Mouse (Mus musculus) erythroblast, embryonic 14.5 days (primary cell): ENCODE results near the gene Bcas3.

Experiments used
- GATA1 ChIP-seq: IDR thresholded peaks from 2 replicates; pipeline ENCODE4 v1.6.1; 2012; ENCODE audit warnings: low read length, inconsistent platforms, mixed read lengths
- TAL1 ChIP-seq: IDR thresholded peaks from 3 replicates; pipeline ENCODE4 v1.6.1; 2012; ENCODE audit warnings: low read length, inconsistent platforms, mixed read lengths

DNA sequence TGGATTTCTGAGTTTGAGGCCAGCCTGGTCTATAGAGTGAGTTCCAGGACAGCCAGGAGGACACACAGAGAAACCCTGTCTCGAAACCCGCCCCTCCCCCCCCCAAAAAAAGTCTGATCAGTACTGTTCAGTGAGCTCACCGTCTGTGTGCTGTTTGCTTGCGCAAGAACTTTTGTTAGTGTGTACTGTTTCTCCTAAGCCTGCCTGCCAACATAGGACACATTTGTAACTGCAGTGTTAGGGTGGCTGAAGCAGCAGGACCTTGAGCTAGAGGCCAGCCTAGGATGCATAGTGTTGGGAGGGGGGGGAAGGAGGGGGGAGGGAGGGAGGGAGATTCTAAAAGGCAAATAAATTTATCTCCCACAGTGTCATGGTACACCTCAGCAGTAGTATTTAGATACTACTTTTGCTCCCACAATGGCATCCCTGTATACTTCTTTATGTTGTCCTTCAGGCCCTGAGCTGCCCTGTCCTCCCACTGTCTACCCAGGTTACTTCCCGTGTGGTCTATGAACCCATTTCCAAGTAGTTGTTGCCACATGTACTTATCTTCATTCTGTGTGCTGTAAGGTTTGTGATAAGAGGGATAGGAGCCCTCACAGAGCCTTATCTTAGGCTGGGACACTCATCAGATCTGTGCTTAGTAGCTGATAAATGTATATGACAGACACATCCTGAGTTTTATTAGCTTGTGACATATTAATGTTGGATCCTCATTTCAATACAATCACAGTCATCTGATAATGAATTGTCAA is 176.7 kb downstream of the Bcas3 start:
- TF ChIP-seq GATA1 = no peak
- no peak for TF ChIP-seq TAL1
